Mouse (Mus musculus): Measurements from ENCODE around the gene Trim62. TPM values are rescaled to one million over a fixed set of nuclear protein-coding genes. Genes with fewer than 3 reads are reported as not detected.

The Trim62 gene
- total RNA-seq (2023): 1 to 10 TPM; 2.3 to 3.0 TPM

GRCm38 (mm10) chr4:128883379-128883781 is at the start of gene Trim62:
TSS of gene Trim62 (plus strand) at chr4:128883580.

Other genes with a start within 250 kb of the Trim62 start
- gene Phc2, start 228.9 kb upstream of the Trim62 start, total RNA-seq (2023): 100 to 1,000 TPM; 117 to 137 TPM
- 1 to 10 TPM; 3.9 to 4.9 TPM for gene A3galt2, start 128.2 kb upstream of the Trim62 start, total RNA-seq (2023)
- gene Zfp362, start 77.5 kb upstream of the Trim62 start, total RNA-seq (2023): 10 to 100 TPM; 45.7 to 50.3 TPM
- gene Azin2, start 78.9 kb downstream of the Trim62 start, total RNA-seq (2023): under 1 TPM in 1 of 2 experiments, not detected in 1; 0.61 TPM
- 10 to 100 TPM; 79.6 to 80.1 TPM for gene Ak2, start 108.4 kb downstream of the Trim62 start, total RNA-seq (2023)
- gene Rnf19b, start 174.7 kb downstream of the Trim62 start, total RNA-seq (2023): 100 to 1,000 TPM; 117 to 145 TPM
- gene Tmem54, start 222.0 kb downstream of the Trim62 start, total RNA-seq (2023): not detected
- not detected for gene Hpca, start 238.5 kb downstream of the Trim62 start, total RNA-seq (2023)